Mouse (Mus musculus) bone marrow macrophage, adult 2 months (primary cell): Measurements from ENCODE around the gene Spaca3.

Experiments used
- CTCF ChIP-seq: IDR thresholded peaks from 2 replicates; pipeline ENCODE4 v1.5.1; 2012; ENCODE audit warnings: low read depth, mild to moderate bottlenecking, low read length, moderate library complexity
- POLR2A ChIP-seq: IDR thresholded peaks from 2 replicates; pipeline ENCODE4 v1.6.1; 2012; ENCODE audit warnings: mild to moderate bottlenecking, low read depth, low read length, borderline replicate concordance

- TF ChIP-seq POLR2A (no peak), CTCF (no peak)
Observed at GRCm38 (mm10) chr11:80900555-80900954, 42.4 kb downstream of the Spaca3 start.
